Comparison of ENCODE assay signal across 11 mouse cellular contexts in genomic region chr7:123850272-123851197, GRCm38 (mm10).
DNase-seq lines count a peak whose midpoint lies in the region; ATAC-seq and TF ChIP-seq lines count a peak whose summit lies in the region.
"Had no signal": no experiment of that assay in that cellular context is flagged by ENCODE, and none has a peak within 500 bp of the region (broad histone marks: within the 10 kb centered on the region; RNA-seq: fewer than 3 reads in every experiment).

No protein-coding gene starts in this region.

- H3K4me2 ChIP-seq in kidney, postnatal 0 days (ENCODE audit: low read length): no peak overlapping the region
- H3K4me2 ChIP-seq: heart, embryonic 15.5 days had no signal

- WGBS in kidney, postnatal 0 days: 83% methylated on average over 10 of the region's 10 CpGs

- no peaks in the 10 kb centered on the region for H3K4me1 ChIP-seq in kidney, postnatal 0 days (replicated peaks; ENCODE audit: insufficient read depth, low read length)
- H3K4me1 ChIP-seq: heart, embryonic 15.5 days had no signal

- no peaks in the 10 kb centered on the region for H3K9me3 ChIP-seq in kidney, postnatal 0 days (replicated peaks; ENCODE audit: low read length)
- H3K9me3 ChIP-seq: heart, embryonic 15.5 days; midbrain, embryonic 10.5 days had no signal

- no peak overlapping the region for H3K9ac ChIP-seq in kidney, postnatal 0 days (ENCODE audit: low read depth, low read length)
- H3K9ac ChIP-seq: heart, embryonic 15.5 days had no signal

- peak; percentile 46; the same call in 1 of the 2 replicates for TF ChIP-seq CTCF in kidney, postnatal 0 days (IDR thresholded peaks at IDR 0.05; ENCODE audit: low read depth)

- no peaks in the 10 kb centered on the region for H3K27me3 ChIP-seq in kidney, postnatal 0 days (ENCODE audit: insufficient read depth, low read length)
- H3K27me3 ChIP-seq: heart, embryonic 15.5 days had no signal

- H3K36me3 ChIP-seq in kidney, postnatal 0 days (ENCODE audit: insufficient read depth, low read length): no peaks in the 10 kb centered on the region
- H3K36me3 ChIP-seq: heart, embryonic 15.5 days; midbrain, embryonic 10.5 days had no signal

- no peak for ATAC-seq in kidney, postnatal 0 days (replicated peaks; ENCODE audit: low FRiP score, low read depth)

- no peak overlapping the region for H3K27ac ChIP-seq in kidney, postnatal 0 days
- H3K27ac ChIP-seq: heart, embryonic 15.5 days; midbrain, embryonic 10.5 days had no signal

- no peak overlapping the region for H3K4me3 ChIP-seq in kidney, postnatal 0 days (replicated peaks; ENCODE audit: low read depth, low read length)
- H3K4me3 ChIP-seq: heart, embryonic 15.5 days; midbrain, embryonic 10.5 days had no signal

- DNase-seq in adrenal gland, postnatal 10 days: peak; percentile 7
- DNase-seq in adrenal gland, adult 2 months: no peak
- no peak for DNase-seq in kidney, postnatal 0 days (ENCODE audit: low spot score)
- no peak for DNase-seq in kidney, postnatal 14 days
- peak; percentile 3 for DNase-seq in 3T3-L1 (ENCODE audit: low read depth, low spot score)
- DNase-seq in cerebellum, postnatal 14 days: peak; percentile 78 to 81
- no peak for DNase-seq in urinary bladder, postnatal 4 days (ENCODE audit: low spot score in 2 of 2)
- DNase-seq in right cerebral cortex, postnatal 10 days (ENCODE audit: low spot score in 2 of 2): no peak
- DNase-seq: thymus, postnatal 4 days had no signal

Comparison
In these comparisons a context has a peak if more than half of its experiments do, and no peak if none do; other contexts are left out.
1. DNase-seq: peak in adrenal gland, postnatal 10 days (single experiment), 3T3-L1 (single experiment) and cerebellum, postnatal 14 days (2 of 2); none in adrenal gland, adult 2 months (single experiment), kidney, postnatal 0 days (single experiment), kidney, postnatal 14 days (single experiment), urinary bladder, postnatal 4 days (0 of 2) and right cerebral cortex, postnatal 10 days (0 of 2).